Mouse (Mus musculus) olfactory bulb, adult 2 months (tissue): ENCODE measurements at regions not wholly inside any gene's neighbourhood (a gene's known extent, or its start where the extent isn't known, plus 50 kb on each side); places are given as distances from the start of the nearest gene placed in this dataset.

ENCODE experiments used
- H3K27ac ChIP-seq: fragments of 200-500 bp; 2 replicates; pipeline ENCODE4 v1.5.1; 2012; ENCODE audit warnings: low read depth, low read length; ENCODE audit not compliant: insufficient read depth
- H3K4me1 ChIP-seq: fragments of 200-500 bp; 2 replicates; pipeline ENCODE4 v1.6.1; 2012; ENCODE audit warnings: low read length; ENCODE audit not compliant: control insufficient read depth, insufficient read depth
- H3K4me3 ChIP-seq: fragments of 200-500 bp; 2 replicates; pipeline ENCODE4 v1.5.1; 2012; ENCODE audit warnings: mild to moderate bottlenecking, low read depth, low read length, moderate library complexity; ENCODE audit not compliant: insufficient read depth
- CTCF ChIP-seq: fragments of 200-500 bp; IDR thresholded peaks from 2 replicates; pipeline ENCODE4 v1.5.1; 2012; ENCODE audit warnings: low read depth, mild to moderate bottlenecking, low read length, moderate library complexity; ENCODE audit not compliant: insufficient read depth
- POLR2A ChIP-seq: fragments of 200-500 bp; IDR thresholded peaks from 2 replicates; pipeline ENCODE4 v1.6.1; 2012; ENCODE audit warnings: mild to moderate bottlenecking, low read depth, low read length, moderate library complexity; ENCODE audit not compliant: insufficient read depth
- WGBS: fragments of 180-500 bp; shearing (Covaris S2); methylation state at CpG from one replicate; pipeline ENCODE4 v1.1.7; 2018; 5-methylcytosine and 5-hydroxymethylcytosine counted together

- Histone ChIP-seq H3K4me1 (peaks cover 10% of the 10 kb centered on the region), H3K4me3 (no peak overlapping the region), H3K27ac (no peak overlapping the region)
- TF ChIP-seq POLR2A (no peak), CTCF (no peak)
- WGBS, result 95% methylated on average over 2 of the region's 2 CpGs
Observed at GRCm38 (mm10) chr17:73056616-73057015, 51.2 kb upstream of the Lclat1 start.
